Mouse (Mus musculus) megakaryocyte progenitor cell, adult 5-6 weeks (primary cell): ENCODE data around the gene Pcnx3. TPM values are rescaled to one million over a fixed set of nuclear protein-coding genes. Genes with fewer than 3 reads are reported as not detected.
A peak's percentile ranks its signal among the peaks of the same experiment; 100 is the strongest.

ENCODE experiments used
- ATAC-seq: replicated peaks from 2 replicates; pipeline ENCODE4 v1.8.0; 2016; ENCODE audit warnings: mild to moderate bottlenecking, moderate TSS enrichment, inconsistent platforms; ENCODE audit not compliant: poor library complexity
- total RNA-seq, 2 experiments: library from RNA; stranded (forward) in 1 of 2; stranded (reverse) in 1 of 2; fragments of 157-497, 149-512 nt in 1 of 2; fragments of 200-1000 nt in 1 of 2; gene quantifications; 2 replicates each; pipeline versions ENCODE4 v1.2.3 to v1.2.4; 2015 to 2017

Gene Pcnx3
- total RNA-seq, 2 experiments from 2014 or later = 15.7 to 24.5 TPM

DNA sequence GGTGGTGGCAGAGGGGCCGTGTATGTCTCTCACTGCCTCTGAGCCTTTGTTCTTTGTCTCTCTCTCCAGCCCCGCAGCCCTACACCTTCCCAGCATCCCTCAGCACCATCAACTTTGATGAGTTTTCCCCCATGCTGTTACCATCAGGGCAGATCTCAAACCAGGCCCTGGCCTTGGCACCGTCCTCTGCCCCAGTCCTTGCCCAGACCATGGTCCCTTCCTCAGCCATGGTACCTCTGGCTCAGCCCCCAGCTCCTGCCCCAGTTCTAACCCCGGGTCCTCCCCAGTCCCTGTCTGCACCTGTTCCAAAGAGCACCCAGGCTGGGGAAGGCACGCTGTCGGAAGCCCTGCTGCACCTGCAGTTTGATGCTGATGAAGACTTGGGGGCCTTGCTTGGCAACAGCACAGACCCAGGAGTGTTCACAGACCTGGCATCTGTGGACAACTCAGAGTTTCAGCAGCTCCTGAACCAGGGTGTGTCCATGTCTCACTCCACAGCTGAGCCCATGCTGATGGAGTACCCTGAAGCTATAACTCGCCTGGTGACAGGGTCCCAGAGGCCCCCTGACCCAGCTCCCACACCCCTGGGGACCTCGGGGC, 41.9 kb downstream of the Pcnx3 start:
- no peak for ATAC-seq

- ATAC-seq = no peak
Observed at GRCm38 (mm10) chr19:5645280-5645679, 43.4 kb downstream of the Pcnx3 start.

DNA sequence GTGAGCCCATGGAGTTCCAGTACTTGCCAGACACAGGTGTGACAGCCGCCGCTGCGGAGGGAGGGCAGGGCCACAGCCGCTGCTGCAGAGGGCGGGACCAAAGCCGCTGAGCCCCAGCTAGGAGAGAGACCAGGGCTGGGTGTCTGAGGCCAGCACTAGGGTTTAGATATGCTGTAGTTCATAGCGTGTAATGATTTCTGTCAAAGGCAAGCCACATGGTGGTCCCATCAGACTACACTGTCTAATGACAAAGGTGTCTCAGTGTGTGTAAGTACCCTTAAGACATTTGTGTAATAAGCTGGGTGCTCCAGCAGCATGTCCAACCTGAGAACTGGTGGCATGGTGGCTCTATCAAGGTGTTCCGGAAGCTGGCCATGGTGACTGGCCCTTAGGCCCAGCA, 47.1 kb downstream of the Pcnx3 start:
- ATAC-seq = no peak

DNA sequence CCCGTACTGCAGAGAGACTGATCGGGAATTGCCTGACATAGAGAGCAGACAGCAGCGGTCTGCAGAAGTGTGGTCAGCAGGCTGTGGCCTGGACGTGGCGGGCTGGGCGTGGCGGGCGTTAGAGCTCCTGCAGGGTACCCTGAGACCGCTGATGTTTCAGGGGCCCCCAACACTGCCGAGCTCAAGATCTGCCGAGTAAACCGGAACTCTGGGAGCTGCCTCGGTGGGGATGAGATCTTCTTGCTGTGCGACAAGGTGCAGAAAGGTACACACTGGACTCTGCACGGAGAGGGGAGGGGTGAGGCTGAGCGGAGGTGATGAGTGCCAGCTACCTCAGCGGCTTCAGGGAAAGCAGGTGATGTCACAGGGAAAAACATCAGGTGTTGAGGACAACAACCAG, 47.7 kb downstream of the Pcnx3 start:
- ATAC-seq = no peak

DNA sequence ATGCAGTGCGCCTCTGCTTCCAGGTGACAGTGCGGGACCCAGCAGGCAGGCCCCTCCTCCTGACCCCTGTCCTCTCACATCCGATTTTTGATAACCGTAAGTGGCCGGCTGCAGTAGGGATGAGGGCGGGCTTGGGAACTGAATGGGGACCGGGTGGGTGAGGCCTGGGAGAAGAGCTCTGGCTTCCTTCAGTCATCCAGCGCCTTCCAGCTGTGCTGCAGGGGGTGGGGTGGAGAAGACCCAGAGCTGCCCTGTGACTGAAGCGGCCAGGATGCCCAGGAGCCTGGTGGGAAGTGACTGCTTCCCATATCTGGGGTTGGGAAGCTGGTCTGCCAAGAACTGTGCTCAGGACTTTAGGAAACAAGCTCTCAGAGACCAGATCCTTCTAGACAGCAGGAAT, 48.4 kb downstream of the Pcnx3 start:
- no peak for ATAC-seq

GRCm38 (mm10) chr19:5638416-5639005, 50.2 kb downstream of the Pcnx3 start:
- ATAC-seq = no peak

GRCm38 (mm10) chr19:5637069-5638047, 51.4 kb downstream of the Pcnx3 start, which contains the start of gene Rela:
Gene Rela, plus strand, starts transcription at chr19:5637483.
- ATAC-seq = peak; percentile 83

DNA sequence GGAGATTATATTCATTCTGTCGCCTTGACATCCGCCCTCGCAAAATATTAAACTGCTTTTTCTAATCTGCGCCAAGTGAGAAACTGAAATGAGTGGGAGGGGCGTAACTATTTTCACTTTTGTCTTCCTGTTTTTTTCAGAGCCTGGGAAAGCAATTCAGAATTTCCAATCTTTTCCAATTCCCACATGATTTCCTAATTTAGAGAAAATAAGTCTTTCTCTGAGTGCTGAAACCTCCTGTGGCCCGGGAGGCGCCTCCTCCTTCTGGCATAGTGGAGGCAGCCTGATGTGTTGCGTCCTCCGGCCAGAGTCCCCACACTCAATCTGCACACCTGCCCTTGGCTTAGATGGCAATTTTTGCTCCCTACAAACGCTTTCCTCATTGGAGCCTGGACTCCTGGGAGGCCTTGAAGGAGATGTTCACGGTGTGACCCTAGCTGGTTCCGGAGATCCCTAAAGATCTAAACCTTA, 52.1 kb downstream of the Pcnx3 start:
- ATAC-seq = no peak

DNA sequence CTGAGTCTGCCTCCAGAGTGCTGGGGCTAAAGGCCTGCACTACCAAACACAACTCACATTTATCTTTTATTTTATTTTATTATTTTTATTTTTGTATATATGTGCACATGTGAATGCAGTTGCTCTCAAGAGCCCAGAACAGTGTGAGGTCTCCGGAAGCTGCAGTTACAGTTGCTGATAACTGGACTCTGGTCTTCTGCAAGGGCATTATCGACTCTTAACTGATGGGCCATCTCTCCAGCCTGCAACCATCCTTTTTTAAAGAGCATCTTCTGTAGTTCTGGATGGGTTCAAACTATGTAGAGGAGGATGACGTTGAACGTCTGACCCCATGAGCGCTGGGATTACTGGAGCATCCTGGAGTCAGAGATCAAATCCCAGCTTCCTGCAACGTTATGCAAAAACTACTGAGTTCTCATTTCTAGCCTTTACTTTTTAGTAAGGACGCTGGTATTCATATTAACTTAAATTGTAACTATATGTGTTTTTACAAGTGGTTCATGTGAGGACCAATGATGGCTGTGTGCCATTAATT, 52.6 kb downstream of the Pcnx3 start:
- no peak for ATAC-seq

DNA sequence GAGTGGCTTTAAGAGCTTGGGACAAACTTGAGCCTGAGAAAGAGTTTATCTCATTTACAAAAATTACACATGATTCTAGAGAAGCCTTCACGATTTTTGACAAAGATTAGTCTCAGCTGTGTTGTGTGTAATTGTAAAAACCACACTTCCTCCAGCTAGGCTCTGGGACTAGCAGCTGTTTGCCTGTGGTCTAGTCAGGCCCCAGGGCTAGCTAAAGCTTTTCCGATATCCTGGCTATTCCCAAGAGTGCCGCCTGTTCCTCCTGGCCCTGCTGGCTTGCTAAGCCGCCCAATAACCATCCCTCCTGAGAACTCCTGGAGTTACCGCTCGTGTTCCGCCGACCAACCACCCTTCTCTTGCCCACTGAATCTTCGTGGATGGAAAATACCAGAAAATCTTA, 56.6 kb downstream of the Pcnx3 start:
- ATAC-seq = no peak

- no peak for ATAC-seq
Observed at GRCm38 (mm10) chr19:5629907-5630306, 58.8 kb downstream of the Pcnx3 start.

DNA sequence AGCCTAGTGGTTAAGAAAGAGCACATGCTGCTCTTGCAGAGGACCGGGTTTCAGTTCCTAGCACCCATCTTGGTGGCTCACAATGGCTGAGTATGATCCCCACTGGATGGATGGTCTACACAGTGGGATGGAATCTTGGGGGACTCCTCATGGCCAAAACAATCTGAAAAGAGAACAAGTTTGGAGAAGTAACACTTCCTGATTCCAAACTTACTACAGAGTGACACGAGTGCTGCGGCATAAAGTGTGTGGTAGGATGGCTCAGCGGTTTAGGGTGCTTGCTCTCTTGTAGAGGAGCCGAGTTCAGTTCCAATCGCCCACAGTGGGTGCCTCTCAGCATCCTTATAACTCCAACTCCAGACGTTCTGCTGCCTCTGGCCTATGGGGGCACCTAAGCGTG, 63.4 kb downstream of the Pcnx3 start:
- peak; percentile 29; the same call in 1 of the 2 replicates for ATAC-seq

DNA sequence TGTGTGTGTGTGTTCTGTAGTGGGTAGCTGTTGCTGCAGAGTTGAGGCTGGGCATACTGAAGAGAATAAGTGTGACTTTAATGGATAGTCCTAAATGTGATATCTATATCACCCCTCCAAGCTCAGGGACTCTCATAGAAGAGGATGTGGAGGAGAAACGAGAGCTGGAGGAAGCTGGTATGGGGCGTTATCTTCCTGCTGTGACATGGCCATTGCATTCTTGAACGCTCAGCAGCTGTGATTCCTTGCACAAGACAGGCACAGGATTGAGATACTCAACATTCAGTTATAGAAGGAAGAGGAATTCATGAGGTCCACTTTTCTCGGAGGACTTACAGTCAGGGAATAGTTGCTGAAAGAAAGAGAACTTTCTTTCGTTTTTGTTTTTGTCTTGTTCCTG, 66.8 kb downstream of the Pcnx3 start:
- ATAC-seq = peak; percentile 54

DNA sequence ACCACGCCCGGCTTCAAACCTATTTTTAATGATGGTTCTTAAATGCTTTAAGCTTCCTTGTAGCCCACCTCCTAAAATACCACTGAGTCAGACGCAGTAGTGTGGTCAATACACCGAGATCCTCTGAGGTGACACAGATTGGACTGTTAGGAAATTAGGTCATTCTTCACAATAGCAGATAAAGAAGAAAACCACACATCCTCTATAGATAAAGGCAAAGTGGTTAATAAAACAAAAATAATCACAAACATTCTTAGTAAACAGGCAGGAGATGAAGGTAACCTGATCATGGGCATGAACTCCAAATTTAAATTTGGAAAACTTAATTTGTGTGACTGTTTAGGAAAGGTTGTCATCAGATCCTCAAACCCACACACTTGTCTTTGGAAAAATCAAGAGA, 68.7 kb downstream of the Pcnx3 start:
- no peak for ATAC-seq

GRCm38 (mm10) chr19:5614953-5615352, 73.8 kb downstream of the Pcnx3 start:
- no peak for ATAC-seq

Other genes with a start within 250 kb of the Pcnx3 start
- 0.47 and 0.98 TPM in 2 replicates for gene Fosl1, start 241.4 kb downstream of the Pcnx3 start, total RNA-seq (2015)
- 1.2 TPM in 1 of 2 replicates, not detected in the other for gene Fosl1, start 241.4 kb downstream of the Pcnx3 start, total RNA-seq (2017)
- 0.99 and 1.2 TPM in 2 replicates for gene Ccdc85b, start 231.0 kb downstream of the Pcnx3 start, total RNA-seq (2015)
- gene Ccdc85b, start 231.0 kb downstream of the Pcnx3 start, total RNA-seq (2017) = 2.5 and 3.0 TPM in 2 replicates
- 50.2 and 73.5 TPM in 2 replicates for gene Fibp, start 228.3 kb downstream of the Pcnx3 start, total RNA-seq (2015)
- gene Fibp, start 228.3 kb downstream of the Pcnx3 start, total RNA-seq (2017) = 107 and 197 TPM in 2 replicates
- gene Ctsw, start 220.4 kb downstream of the Pcnx3 start, total RNA-seq (2015) = 0.47 and 0.83 TPM in 2 replicates
- 0.44 and 0.79 TPM in 2 replicates for gene Ctsw, start 220.4 kb downstream of the Pcnx3 start, total RNA-seq (2017)
- gene Efemp2, start 215.0 kb downstream of the Pcnx3 start, total RNA-seq (2015) = 0.54 TPM in 1 of 2 replicates, not detected in the other
- not detected in 2 replicates for gene Efemp2, start 215.0 kb downstream of the Pcnx3 start, total RNA-seq (2017)
- gene Mus81, start 200.5 kb downstream of the Pcnx3 start, total RNA-seq (2015) = 20.4 and 28.8 TPM in 2 replicates
- gene Mus81, start 200.5 kb downstream of the Pcnx3 start, total RNA-seq (2017) = 10.3 and 11.6 TPM in 2 replicates
- gene Cfl1, start 198.5 kb downstream of the Pcnx3 start, total RNA-seq (2015) = 1,737 and 1,793 TPM in 2 replicates
- 1,233 and 1,355 TPM in 2 replicates for gene Cfl1, start 198.5 kb downstream of the Pcnx3 start, total RNA-seq (2017)
- 0.66 and 1.7 TPM in 2 replicates for gene 1700020D05Rik, start 185.1 kb downstream of the Pcnx3 start, total RNA-seq (2015)
- 1.5 TPM in 1 of 2 replicates, not detected in the other for gene 1700020D05Rik, start 185.1 kb downstream of the Pcnx3 start, total RNA-seq (2017)
- 0.73 and 2.8 TPM in 2 replicates for gene Snx32, start 178.4 kb downstream of the Pcnx3 start, total RNA-seq (2015)
- gene Snx32, start 178.4 kb downstream of the Pcnx3 start, total RNA-seq (2017) = 1.7 and 1.9 TPM in 2 replicates
- gene Ovol1, start 128.3 kb downstream of the Pcnx3 start, total RNA-seq (2015) = not detected in 2 replicates
- gene Ovol1, start 128.3 kb downstream of the Pcnx3 start, total RNA-seq (2017) = not detected in 2 replicates
- gene Ap5b1, start 120.9 kb downstream of the Pcnx3 start, total RNA-seq (2015) = 8.9 and 10.5 TPM in 2 replicates
- gene Ap5b1, start 120.9 kb downstream of the Pcnx3 start, total RNA-seq (2017) = 7.4 and 9.6 TPM in 2 replicates
- 80.3 and 150 TPM in 2 replicates for gene Rnaseh2c, start 87.0 kb downstream of the Pcnx3 start, total RNA-seq (2015)
- gene Rnaseh2c, start 87.0 kb downstream of the Pcnx3 start, total RNA-seq (2017) = 83.2 and 112 TPM in 2 replicates
- 35.1 and 40.2 TPM in 2 replicates for gene Kat5, start 78.7 kb downstream of the Pcnx3 start, total RNA-seq (2015)
- 51.8 and 60.1 TPM in 2 replicates for gene Kat5, start 78.7 kb downstream of the Pcnx3 start, total RNA-seq (2017)
- 37.2 and 40.0 TPM in 2 replicates for gene Rela, start 51.4 kb downstream of the Pcnx3 start, total RNA-seq (2015)
- 36.4 and 43.2 TPM in 2 replicates for gene Rela, start 51.4 kb downstream of the Pcnx3 start, total RNA-seq (2017)
- gene Sipa1, start 25.2 kb downstream of the Pcnx3 start, total RNA-seq (2015) = 16.4 and 24.2 TPM in 2 replicates
- gene Sipa1, start 25.2 kb downstream of the Pcnx3 start, total RNA-seq (2017) = 19.2 and 24.0 TPM in 2 replicates
- gene Map3k11, start 166 bp downstream of the Pcnx3 start, total RNA-seq (2015) = 13.0 and 16.1 TPM in 2 replicates
- 19.2 and 22.9 TPM in 2 replicates for gene Map3k11, start 166 bp downstream of the Pcnx3 start, total RNA-seq (2017)
- not detected in 2 replicates for gene Kcnk7, start 15.5 kb upstream of the Pcnx3 start, total RNA-seq (2015)
- 0.14 TPM in 1 of 2 replicates, not detected in the other for gene Kcnk7, start 15.5 kb upstream of the Pcnx3 start, total RNA-seq (2017)
- gene Ehbp1l1, start 37.4 kb upstream of the Pcnx3 start, total RNA-seq (2015) = 7.9 and 8.1 TPM in 2 replicates
- 27.2 and 30.3 TPM in 2 replicates for gene Ehbp1l1, start 37.4 kb upstream of the Pcnx3 start, total RNA-seq (2017)
- gene Fam89b, start 40.7 kb upstream of the Pcnx3 start, total RNA-seq (2015) = 40.5 and 42.3 TPM in 2 replicates
- 20.3 and 22.9 TPM in 2 replicates for gene Fam89b, start 40.7 kb upstream of the Pcnx3 start, total RNA-seq (2017)
- 6.1 and 7.6 TPM in 2 replicates for gene Ltbp3, start 52.0 kb upstream of the Pcnx3 start, total RNA-seq (2015)
- 2.7 and 5.6 TPM in 2 replicates for gene Ltbp3, start 52.0 kb upstream of the Pcnx3 start, total RNA-seq (2017)
- 15.7 and 19.9 TPM in 2 replicates for gene Scyl1, start 82.5 kb upstream of the Pcnx3 start, total RNA-seq (2015)
- gene Scyl1, start 82.5 kb upstream of the Pcnx3 start, total RNA-seq (2017) = 23.9 and 28.2 TPM in 2 replicates
- 15.7 and 16.3 TPM in 2 replicates for gene Frmd8, start 186.4 kb upstream of the Pcnx3 start, total RNA-seq (2015)
- gene Frmd8, start 186.4 kb upstream of the Pcnx3 start, total RNA-seq (2017) = 16.2 and 17.7 TPM in 2 replicates
- 28.7 and 30.5 TPM in 2 replicates for gene Slc25a45, start 188.9 kb upstream of the Pcnx3 start, total RNA-seq (2015)
- gene Slc25a45, start 188.9 kb upstream of the Pcnx3 start, total RNA-seq (2017) = 30.2 and 39.5 TPM in 2 replicates
- 0.32 and 0.81 TPM in 2 replicates for gene Tigd3, start 205.2 kb upstream of the Pcnx3 start, total RNA-seq (2015)
- 1.5 and 2.8 TPM in 2 replicates for gene Tigd3, start 205.2 kb upstream of the Pcnx3 start, total RNA-seq (2017)
- 47.6 and 50.3 TPM in 2 replicates for gene Dpf2, start 224.1 kb upstream of the Pcnx3 start, total RNA-seq (2015)
- gene Dpf2, start 224.1 kb upstream of the Pcnx3 start, total RNA-seq (2017) = 65.1 and 83.0 TPM in 2 replicates
- not detected in 2 replicates for gene Cdc42ep2, start 235.9 kb upstream of the Pcnx3 start, total RNA-seq (2015)
- 0.07 TPM in 1 of 2 replicates, not detected in the other for gene Cdc42ep2, start 235.9 kb upstream of the Pcnx3 start, total RNA-seq (2017)